ENCODE assay signal across 21 mouse cellular contexts in the genomic region with DNA sequence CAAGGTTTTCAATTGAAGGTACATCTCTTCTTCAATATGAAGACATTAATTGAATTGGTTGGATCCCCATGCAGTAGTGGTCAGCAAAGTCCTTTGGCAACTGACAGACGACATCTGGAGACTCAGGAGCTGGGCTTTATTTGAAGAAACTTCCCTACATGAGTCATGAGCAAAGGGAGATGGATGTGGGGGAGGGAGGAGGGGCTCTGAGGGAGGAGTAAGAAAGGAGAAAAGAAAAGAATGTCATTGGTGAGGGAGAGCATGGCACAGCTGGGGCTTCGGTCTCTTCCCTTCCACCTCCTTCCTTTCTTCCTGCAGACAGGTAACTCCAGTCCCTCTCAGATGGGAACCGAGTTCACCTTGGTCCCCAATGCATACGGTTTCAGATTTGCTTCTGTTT.
DNase-seq lines count a peak whose midpoint lies in the region; ATAC-seq and TF ChIP-seq lines count a peak whose summit lies in the region.
"Had no signal": no experiment of that assay in that cellular context is flagged by ENCODE, and none has a peak within 500 bp of the region (broad histone marks: within the 10 kb centered on the region; RNA-seq: fewer than 3 reads in every experiment).

No protein-coding gene starts in this region.

- no peak overlapping the region for H3K9ac ChIP-seq in kidney, postnatal 0 days (ENCODE audit: low read depth, low read length)
- H3K9ac ChIP-seq in kidney, embryonic 15.5 days = no peak overlapping the region
- no peak overlapping the region for H3K9ac ChIP-seq in midbrain, embryonic 11.5 days (ENCODE audit: low read length)
- H3K9ac ChIP-seq: embryonic facial prominence, embryonic 15.5 days; hindbrain, embryonic 13.5 days; intestine, embryonic 15.5 days had no signal

- ATAC-seq in kidney, postnatal 0 days (replicated peaks; ENCODE audit: low FRiP score, low read depth) = no peak
- ATAC-seq in kidney, embryonic 15.5 days (replicated peaks; ENCODE audit: low FRiP score) = no peak
- no peak for ATAC-seq in midbrain, embryonic 11.5 days (ENCODE audit: low FRiP score)
- ATAC-seq: forebrain, embryonic 14.5 days; hindbrain, postnatal 0 days; intestine, embryonic 15.5 days had no signal

- no peak overlapping the region for H3K4me3 ChIP-seq in kidney, postnatal 0 days (replicated peaks; ENCODE audit: low read depth, low read length)
- H3K4me3 ChIP-seq in kidney, embryonic 15.5 days (replicated peaks) = no peak overlapping the region
- no peak overlapping the region for H3K4me3 ChIP-seq in midbrain, embryonic 11.5 days (ENCODE audit: low read depth, low read length)
- no peak overlapping the region for H3K4me3 ChIP-seq in midbrain, embryonic 10.5 days
- no peak overlapping the region for H3K4me3 ChIP-seq in heart, embryonic 10.5 days
- H3K4me3 ChIP-seq in embryonic facial prominence, embryonic 10.5 days = no peak overlapping the region
- H3K4me3 ChIP-seq: embryonic facial prominence, embryonic 15.5 days; erythroblast, embryonic 14.5 days; forebrain, embryonic 10.5 days; gastrocnemius, adult 2 months; hindbrain, embryonic 13.5 days; intestine, embryonic 15.5 days had no signal

- no peak overlapping the region for H3K27ac ChIP-seq in kidney, postnatal 0 days
- no peak overlapping the region for H3K27ac ChIP-seq in kidney, embryonic 15.5 days
- H3K27ac ChIP-seq in midbrain, embryonic 11.5 days (ENCODE audit: low read depth, low read length) = no peak overlapping the region
- no peak overlapping the region for H3K27ac ChIP-seq in midbrain, embryonic 10.5 days (replicated peaks)
- no peak overlapping the region for H3K27ac ChIP-seq in heart, embryonic 10.5 days
- no peak overlapping the region for H3K27ac ChIP-seq in embryonic facial prominence, embryonic 10.5 days (replicated peaks)
- H3K27ac ChIP-seq: embryonic facial prominence, embryonic 15.5 days; forebrain, embryonic 10.5 days; gastrocnemius, adult 2 months; hindbrain, embryonic 13.5 days; hindbrain, postnatal 0 days; intestine, embryonic 15.5 days had no signal

- H3K27me3 ChIP-seq in kidney, postnatal 0 days (ENCODE audit: insufficient read depth, low read length) = no peaks in the 10 kb centered on the region
- H3K27me3 ChIP-seq in kidney, embryonic 15.5 days = no peaks in the 10 kb centered on the region
- no peaks in the 10 kb centered on the region for H3K27me3 ChIP-seq in midbrain, embryonic 11.5 days (ENCODE audit: control insufficient read depth, insufficient read depth, low read length)
- no peaks in the 10 kb centered on the region for H3K27me3 ChIP-seq in midbrain, embryonic 10.5 days (ENCODE audit: low read depth, poor library complexity, severe bottlenecking)
- no peaks in the 10 kb centered on the region; the same call in 1 of the 2 replicates for H3K27me3 ChIP-seq in heart, embryonic 10.5 days (ENCODE audit: insufficient read depth, poor library complexity, severe bottlenecking)
- H3K27me3 ChIP-seq in embryonic facial prominence, embryonic 10.5 days (replicated peaks; ENCODE audit: low read depth, poor library complexity, severe bottlenecking) = no peaks in the 10 kb centered on the region
- H3K27me3 ChIP-seq: embryonic facial prominence, embryonic 15.5 days; hindbrain, embryonic 13.5 days; intestine, embryonic 15.5 days had no signal

- H3K4me2 ChIP-seq in kidney, postnatal 0 days (ENCODE audit: low read length) = no peak overlapping the region
- H3K4me2 ChIP-seq in kidney, embryonic 15.5 days = no peak overlapping the region
- no peak overlapping the region for H3K4me2 ChIP-seq in midbrain, embryonic 11.5 days
- H3K4me2 ChIP-seq: embryonic facial prominence, embryonic 15.5 days; hindbrain, embryonic 13.5 days; intestine, embryonic 15.5 days had no signal

- no peak for TF ChIP-seq CTCF in kidney, postnatal 0 days (IDR thresholded peaks at IDR 0.05; ENCODE audit: low read depth)

- H3K36me3 ChIP-seq in kidney, postnatal 0 days (ENCODE audit: insufficient read depth, low read length) = no peaks in the 10 kb centered on the region
- H3K36me3 ChIP-seq in kidney, embryonic 15.5 days = no peaks in the 10 kb centered on the region
- H3K36me3 ChIP-seq in midbrain, embryonic 11.5 days (ENCODE audit: control insufficient read depth, insufficient read depth, low read length) = no peaks in the 10 kb centered on the region
- 0 out of 2 replicates have a peak, but pooled peaks cover 7% of the 10 kb centered on the region for H3K36me3 ChIP-seq in midbrain, embryonic 10.5 days
- H3K36me3 ChIP-seq in heart, embryonic 10.5 days = no peaks in the 10 kb centered on the region
- no peaks in the 10 kb centered on the region for H3K36me3 ChIP-seq in embryonic facial prominence, embryonic 10.5 days (replicated peaks)
- H3K36me3 ChIP-seq: embryonic facial prominence, embryonic 15.5 days; forebrain, embryonic 10.5 days; intestine, embryonic 15.5 days had no signal

- WGBS in kidney, postnatal 0 days = 69% methylated on average over 4 of the region's 4 CpGs
- WGBS in kidney, embryonic 15.5 days = 76% methylated on average over 4 of the region's 4 CpGs
- 82% methylated on average over 4 of the region's 4 CpGs for WGBS in midbrain, embryonic 11.5 days
- WGBS in midbrain, embryonic 10.5 days = 90% methylated on average over 4 of the region's 4 CpGs
- WGBS in heart, embryonic 10.5 days = 68% methylated on average over 4 of the region's 4 CpGs
- WGBS in embryonic facial prominence, embryonic 10.5 days = 88% methylated on average over 4 of the region's 4 CpGs

- no peaks in the 10 kb centered on the region for H3K4me1 ChIP-seq in kidney, postnatal 0 days (replicated peaks; ENCODE audit: insufficient read depth, low read length)
- no peaks in the 10 kb centered on the region for H3K4me1 ChIP-seq in kidney, embryonic 15.5 days
- H3K4me1 ChIP-seq in midbrain, embryonic 11.5 days (ENCODE audit: control insufficient read depth, insufficient read depth, low read length) = no peaks in the 10 kb centered on the region
- peaks cover 4% of the 10 kb centered on the region; the same call in 1 of the 2 replicates for H3K4me1 ChIP-seq in midbrain, embryonic 10.5 days
- 0 out of 2 replicates have a peak, but pooled peaks cover 5% of the 10 kb centered on the region for H3K4me1 ChIP-seq in heart, embryonic 10.5 days
- no peaks in the 10 kb centered on the region for H3K4me1 ChIP-seq in embryonic facial prominence, embryonic 10.5 days
- H3K4me1 ChIP-seq: embryonic facial prominence, embryonic 15.5 days; hindbrain, embryonic 13.5 days; intestine, embryonic 15.5 days had no signal

- no peaks in the 10 kb centered on the region for H3K9me3 ChIP-seq in kidney, postnatal 0 days (replicated peaks; ENCODE audit: low read length)
- no peaks in the 10 kb centered on the region for H3K9me3 ChIP-seq in kidney, embryonic 15.5 days (replicated peaks)
- no peaks in the 10 kb centered on the region for H3K9me3 ChIP-seq in midbrain, embryonic 11.5 days (ENCODE audit: control insufficient read depth, low read length)
- H3K9me3 ChIP-seq in midbrain, embryonic 10.5 days (replicated peaks) = no peaks in the 10 kb centered on the region
- H3K9me3 ChIP-seq in heart, embryonic 10.5 days = no peaks in the 10 kb centered on the region
- no peaks in the 10 kb centered on the region for H3K9me3 ChIP-seq in embryonic facial prominence, embryonic 10.5 days
- H3K9me3 ChIP-seq: embryonic facial prominence, embryonic 15.5 days; forebrain, embryonic 10.5 days; hindbrain, embryonic 13.5 days; intestine, embryonic 15.5 days had no signal

- DNase-seq in kidney, postnatal 0 days (ENCODE audit: low spot score) = peak; percentile 5
- peak; percentile 64 for DNase-seq in midbrain, embryonic 11.5 days (ENCODE audit: low spot score, missing footprints)
- DNase-seq in midbrain, embryonic 10.5 days (ENCODE audit: low spot score) = no peak
- peak; percentile 65 for DNase-seq in heart, embryonic 10.5 days (ENCODE audit: low spot score)
- DNase-seq in lung, postnatal 36 days = peak; percentile 12
- no peak for DNase-seq in embryonic facial prominence, embryonic 10.5 days (ENCODE audit: low spot score)
- DNase-seq: adrenal gland, adult 2 months; adrenal gland, postnatal 25 days; cerebellum, adult 18-20 months; cerebellum, adult 9-11 months; cerebellum, postnatal 36 days; gastrocnemius, adult 2 months; gastrocnemius, postnatal 25 days had no signal

Comparison
In these comparisons a context has a peak if more than half of its experiments do, and no peak if none do; other contexts are left out.
1. DNase-seq: peak in kidney, postnatal 0 days (single experiment), midbrain, embryonic 11.5 days (single experiment), heart, embryonic 10.5 days (single experiment) and lung, postnatal 36 days (single experiment); none in midbrain, embryonic 10.5 days (single experiment) and embryonic facial prominence, embryonic 10.5 days (single experiment).